Mouse (Mus musculus): ENCODE results near the gene Babam2.

Gene Babam2

GRCm38 (mm10) chr5:31997189-31997954 is 299.9 kb downstream of the Babam2 start:
- DNase-seq (ENCODE audit: low spot score in 2 of 2) = no peak

GRCm38 (mm10) chr5:31998806-31999205 is 301.3 kb downstream of the Babam2 start:
- DNase-seq (ENCODE audit: low spot score in 2 of 2) = no peak

DNA sequence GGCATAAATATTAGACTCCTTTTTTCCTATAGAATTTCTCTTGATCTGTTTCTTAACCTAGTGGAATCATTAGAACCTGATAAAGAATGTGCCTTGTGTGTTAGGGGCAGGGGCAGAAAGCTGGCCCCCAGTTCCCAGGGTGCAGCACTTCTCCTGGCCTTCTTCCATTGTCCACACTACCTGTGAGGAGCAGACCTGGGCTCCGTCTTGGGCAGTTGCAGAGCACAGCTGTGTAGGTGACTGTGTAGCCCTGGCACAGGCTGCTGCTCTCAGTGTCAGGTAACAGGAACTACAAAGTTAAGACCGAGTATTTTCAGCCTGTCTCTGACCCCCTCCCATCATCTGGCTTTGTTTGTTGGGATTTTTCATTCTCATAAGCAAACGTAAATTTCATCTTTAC is 302.6 kb downstream of the Babam2 start:
- no peak for DNase-seq (ENCODE audit: low spot score in 2 of 2)

GRCm38 (mm10) chr5:32001266-32001665 is 303.8 kb downstream of the Babam2 start:
- DNase-seq (ENCODE audit: low spot score in 2 of 2) = no peak

DNA sequence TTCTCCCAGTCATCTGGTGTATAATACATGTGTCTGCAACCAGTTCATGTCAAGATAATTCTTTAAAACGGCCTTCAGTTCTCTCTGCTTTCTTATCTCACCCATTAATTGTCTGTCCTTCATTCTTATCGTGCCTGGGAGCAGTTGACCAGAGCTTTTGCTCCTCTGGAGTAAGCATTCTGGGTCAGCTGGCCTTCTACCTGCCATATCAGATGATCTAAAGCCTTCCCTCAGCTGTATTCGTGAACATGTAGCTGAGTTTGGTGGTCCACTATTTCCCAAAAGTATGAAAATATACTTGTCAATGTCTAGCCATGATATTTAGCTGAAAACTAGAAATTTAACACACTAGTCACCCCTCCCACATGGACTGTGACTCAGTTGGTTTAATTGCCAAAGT is 304.3 kb downstream of the Babam2 start:
- no peak for DNase-seq (ENCODE audit: low spot score in 2 of 2)

DNA sequence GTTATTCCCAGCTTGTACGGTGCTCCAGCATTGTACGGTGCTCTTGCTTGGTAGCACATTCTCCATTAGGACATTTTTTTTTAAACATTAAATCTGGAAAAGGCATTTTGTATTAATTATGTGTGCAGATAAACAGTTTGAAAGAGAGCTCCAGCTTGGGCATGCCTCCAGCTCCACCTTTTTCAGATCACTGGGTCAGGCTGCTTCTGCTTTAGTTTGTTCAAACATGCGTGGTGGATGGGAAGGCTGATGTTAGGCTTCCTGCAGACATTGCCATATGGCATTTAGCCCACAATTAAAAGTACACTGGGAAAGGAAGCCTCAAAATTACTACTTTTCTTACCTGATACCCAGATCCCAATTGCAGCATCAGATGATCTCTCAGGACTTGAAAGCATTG is 310.9 kb downstream of the Babam2 start:
- DNase-seq (ENCODE audit: low spot score in 2 of 2) = no peak

DNA sequence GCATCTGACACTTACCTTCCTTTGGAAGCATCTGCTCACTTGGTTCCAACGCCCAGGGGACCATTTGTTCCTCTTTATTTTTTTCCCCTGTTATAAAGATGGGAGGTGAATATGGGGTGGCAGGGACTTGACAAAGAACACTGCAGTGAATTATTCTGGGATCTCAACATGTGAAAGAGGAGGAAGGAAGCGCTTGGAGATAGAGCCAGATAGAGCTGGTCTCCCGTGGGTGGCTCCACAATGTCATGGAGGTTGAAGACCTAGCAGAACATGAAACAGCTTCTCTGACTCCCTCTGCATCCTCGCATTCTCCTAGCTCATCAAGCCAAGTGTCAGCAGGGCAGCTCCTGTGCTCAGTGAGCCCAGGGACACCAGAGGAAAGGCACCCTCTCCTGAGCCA is 312.6 kb downstream of the Babam2 start:
- DNase-seq (ENCODE audit: low spot score in 2 of 2) = no peak

- DNase-seq (ENCODE audit: low spot score in 2 of 2) = no peak
Measured at GRCm38 (mm10) chr5:32013053-32013452, 315.6 kb downstream of the Babam2 start.

DNA sequence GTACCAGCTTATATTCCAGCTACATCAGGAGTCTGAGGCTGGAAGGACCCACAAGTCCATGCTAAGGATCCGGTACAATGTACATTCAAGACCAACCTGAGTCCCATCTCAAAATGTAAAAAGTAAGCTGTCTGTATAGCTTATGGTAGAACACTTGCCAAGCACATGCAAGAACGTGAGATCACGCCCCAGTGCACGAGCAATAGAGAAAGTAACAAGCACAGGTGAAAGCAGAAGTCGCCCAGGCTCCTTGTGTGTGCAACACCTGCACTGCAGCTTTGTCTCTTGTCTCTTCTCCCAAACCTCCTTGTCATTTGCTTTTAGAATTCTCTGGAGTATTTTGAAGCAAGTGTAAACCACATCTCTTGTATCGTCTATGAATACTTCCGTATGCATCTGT is 317.3 kb downstream of the Babam2 start:
- no peak for DNase-seq (ENCODE audit: low spot score in 2 of 2)

DNA sequence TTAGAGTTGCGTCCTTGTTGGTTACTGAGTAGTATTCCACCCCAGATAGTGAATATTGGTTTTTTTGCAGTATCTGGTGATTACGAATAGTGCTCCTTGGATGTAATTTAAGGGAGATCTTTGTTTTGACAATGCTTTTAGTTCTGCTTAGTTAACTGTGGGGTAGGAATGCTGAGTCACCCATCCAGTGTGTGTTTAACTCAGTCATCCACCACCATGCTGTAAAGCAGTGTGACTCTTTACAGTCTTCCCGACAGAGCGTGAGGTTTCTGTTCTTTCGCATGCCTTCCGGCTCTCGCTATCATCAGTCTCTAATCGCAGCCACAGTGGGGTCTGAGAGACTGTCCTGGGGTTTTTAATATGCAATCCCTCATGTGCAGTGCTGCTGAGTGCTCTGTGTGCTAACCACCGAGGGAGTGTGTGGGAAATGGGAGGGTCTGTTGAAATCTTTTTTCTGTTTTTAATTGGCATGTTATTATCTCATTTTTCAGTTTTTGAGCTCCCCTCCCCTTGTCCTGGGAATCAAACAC is 318.5 kb downstream of the Babam2 start:
- DNase-seq (ENCODE audit: low spot score in 2 of 2) = no peak

- no peak for DNase-seq (ENCODE audit: low spot score in 2 of 2)
Measured at GRCm38 (mm10) chr5:32017686-32018085, 320.2 kb downstream of the Babam2 start.

DNA sequence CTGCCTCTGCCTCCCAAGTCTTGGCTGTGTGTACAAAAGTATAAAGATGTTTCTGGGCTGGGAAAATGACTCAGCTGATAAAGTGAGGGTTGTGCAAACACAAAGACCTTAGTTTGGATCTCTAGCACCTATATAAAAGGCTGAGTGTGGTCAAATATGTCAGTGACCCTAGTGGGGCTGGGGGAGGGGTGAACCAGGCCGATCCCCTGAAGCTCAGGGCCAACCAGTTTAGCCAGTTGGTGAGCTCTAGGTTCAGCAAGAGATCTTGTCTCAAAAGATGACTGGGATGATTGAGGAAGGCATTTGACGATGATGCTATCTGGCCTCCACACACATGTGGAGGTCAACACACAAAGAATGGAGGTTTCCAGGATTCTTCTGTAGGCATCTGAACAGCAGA is 320.8 kb downstream of the Babam2 start:
- DNase-seq (ENCODE audit: low spot score in 2 of 2) = no peak

DNA sequence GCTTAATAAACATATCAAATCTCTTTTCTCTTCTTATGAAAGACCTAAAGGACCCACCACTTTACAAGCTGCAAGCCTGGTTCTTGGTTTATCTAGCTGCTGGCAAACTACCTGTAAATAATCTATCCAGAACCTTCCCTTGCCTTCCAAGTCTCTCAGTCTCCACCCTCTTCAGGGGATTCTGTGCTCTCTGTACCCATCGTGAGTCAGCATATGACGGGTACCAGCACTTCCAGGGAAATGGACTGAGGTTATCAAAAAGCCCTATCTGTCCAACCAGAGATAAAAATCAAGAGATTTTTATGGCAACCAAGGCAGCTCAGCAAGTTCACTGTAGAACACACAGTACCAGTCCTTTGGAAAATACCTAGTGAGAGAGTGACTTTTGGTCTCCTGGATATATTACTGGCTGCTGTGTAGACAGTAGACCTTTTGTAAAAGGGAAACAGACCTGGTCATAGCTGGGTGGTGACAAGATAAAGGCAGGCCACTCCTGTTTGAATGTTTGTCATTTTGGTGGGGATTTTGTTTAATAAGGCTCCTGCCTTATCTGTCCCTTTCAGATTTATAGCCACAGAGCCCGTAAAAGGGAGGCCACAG is 332.4 kb downstream of the Babam2 start:
- no peak for DNase-seq (ENCODE audit: low spot score in 2 of 2)

DNA sequence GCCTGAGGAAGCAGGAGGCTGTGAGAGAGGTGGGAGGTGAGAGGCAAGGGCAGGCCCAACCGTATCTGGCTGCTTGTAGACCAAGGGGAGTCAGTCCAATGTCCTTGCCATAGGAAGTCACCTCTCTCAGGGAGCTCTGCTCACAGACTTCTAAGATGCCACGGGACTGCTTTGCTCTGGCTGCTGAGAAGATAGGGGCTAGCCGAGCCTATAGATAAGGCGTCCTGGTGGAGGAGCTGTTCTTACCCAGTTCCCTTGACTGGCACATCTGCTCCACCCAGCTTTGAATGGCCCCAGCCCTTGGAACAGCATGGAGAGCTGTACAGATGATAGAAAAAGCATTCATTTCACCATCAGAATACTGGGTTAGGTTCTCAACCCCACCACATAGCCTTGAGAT is 335.7 kb downstream of the Babam2 start:
- DNase-seq (ENCODE audit: low spot score in 2 of 2) = no peak

GRCm38 (mm10) chr5:32033621-32034020 is 336.1 kb downstream of the Babam2 start:
- DNase-seq (ENCODE audit: low spot score in 2 of 2) = no peak

- DNase-seq (ENCODE audit: low spot score in 2 of 2) = no peak
Measured at GRCm38 (mm10) chr5:32034475-32035054, 337.1 kb downstream of the Babam2 start.

GRCm38 (mm10) chr5:32035721-32036320 is 338.3 kb downstream of the Babam2 start:
- no peak for DNase-seq (ENCODE audit: low spot score in 2 of 2)

DNA sequence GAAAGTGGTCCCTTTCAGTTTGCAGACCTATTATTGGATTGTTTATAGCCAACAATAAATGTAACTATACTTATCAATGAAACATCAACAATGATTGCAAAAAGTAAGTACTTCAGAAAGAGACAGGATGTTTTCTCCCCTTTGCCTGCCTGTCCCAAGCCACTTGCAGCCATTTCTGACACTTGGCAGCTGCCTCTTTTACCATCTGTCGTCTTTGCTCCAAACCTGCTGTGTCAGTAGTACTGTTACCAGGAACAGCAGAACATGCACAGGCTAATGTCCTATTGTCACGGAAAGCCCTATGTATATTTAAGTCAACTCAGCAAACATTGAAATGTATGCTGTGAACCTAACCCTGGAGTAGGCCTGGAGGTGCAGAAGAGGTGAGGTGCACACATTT is 339.4 kb downstream of the Babam2 start:
- DNase-seq (ENCODE audit: low spot score in 2 of 2) = no peak

- DNase-seq (ENCODE audit: low spot score in 2 of 2) = no peak
Measured at GRCm38 (mm10) chr5:32037546-32037945, 340.1 kb downstream of the Babam2 start.

GRCm38 (mm10) chr5:32038994-32039393 is 341.5 kb downstream of the Babam2 start:
- no peak for DNase-seq (ENCODE audit: low spot score in 2 of 2)

DNA sequence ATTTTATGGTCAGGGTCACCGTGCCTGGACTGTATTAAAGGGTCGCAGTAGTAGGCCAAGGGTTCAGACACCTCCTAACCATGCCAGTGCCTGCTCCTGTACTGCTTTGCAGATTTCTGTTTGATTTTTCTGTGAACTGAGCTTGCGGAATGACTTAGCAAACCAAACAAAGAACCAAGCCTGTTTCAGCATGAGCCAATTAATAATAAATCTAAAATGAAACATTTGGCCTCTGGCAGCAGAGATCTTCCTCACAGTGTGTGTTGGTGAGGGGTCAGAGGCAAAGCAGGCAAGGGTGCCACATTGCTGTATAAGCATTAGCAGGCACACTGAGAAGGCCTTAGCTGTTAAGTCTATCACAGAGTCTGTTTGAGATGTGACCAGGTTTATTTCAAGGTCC is 342.0 kb downstream of the Babam2 start:
- no peak for DNase-seq (ENCODE audit: low spot score in 2 of 2)

- DNase-seq (ENCODE audit: low spot score in 2 of 2) = no peak
Measured at GRCm38 (mm10) chr5:32043153-32043552, 345.7 kb downstream of the Babam2 start.

DNA sequence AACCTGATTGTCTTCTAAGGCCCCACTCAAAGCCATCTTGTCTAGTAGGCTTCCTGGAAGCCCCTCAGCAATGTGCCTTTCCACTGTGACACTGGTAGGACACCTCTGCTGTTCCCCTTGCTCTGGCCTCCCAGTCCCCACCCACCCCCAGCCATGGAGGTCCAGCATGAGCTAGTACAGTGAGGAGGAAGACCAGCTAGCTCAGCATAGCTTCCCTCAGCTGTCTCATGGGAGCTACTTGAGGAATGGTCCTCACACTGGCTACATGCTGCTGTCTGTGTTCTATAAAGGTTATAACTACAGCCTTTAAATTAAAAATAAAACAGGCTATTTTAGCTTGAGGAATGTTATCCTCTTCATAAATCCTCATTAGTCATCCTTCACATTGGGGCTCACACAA is 346.5 kb downstream of the Babam2 start:
- DNase-seq (ENCODE audit: low spot score in 2 of 2) = no peak

Data from frontal cortex, postnatal 25 days (tissue).